Mouse (Mus musculus) lung, adult 2 months (tissue): ENCODE data around the gene Peli1. TPM values are rescaled to one million over a fixed set of nuclear protein-coding genes. Genes with fewer than 3 reads are reported as not detected.

Source experiments
- DNase-seq: peaks from one replicate; pipeline ENCODE4 v3.0.0; 2022
- H3K4me1 ChIP-seq: fragments of 200-500 bp; 2 replicates; pipeline ENCODE4 v1.6.1; 2011; ENCODE audit warnings: low read length; ENCODE audit not compliant: control insufficient read depth, insufficient read depth
- H3K4me3 ChIP-seq: fragments of 200-500 bp; replicated peaks from 2 replicates; pipeline ENCODE3; 2011; ENCODE audit warnings: low read depth, mild to moderate bottlenecking, control low read depth, low read length; ENCODE audit errors: extremely low read depth
- CTCF ChIP-seq: fragments of 200-500 bp; IDR thresholded peaks from 2 replicates; pipeline ENCODE4 v1.5.1; 2011; ENCODE audit warnings: mild to moderate bottlenecking, low read length, control low read depth; ENCODE audit not compliant: insufficient read depth
- POLR2A ChIP-seq: fragments of 200-500 bp; IDR thresholded peaks from 2 replicates; pipeline ENCODE4 v1.6.1; 2011; ENCODE audit warnings: low read depth, mild to moderate bottlenecking, control low read depth, low read length, borderline replicate concordance; ENCODE audit errors: extremely low read depth
- WGBS: fragments of 180-500 bp; shearing (Covaris S2); methylation state at CpG from one replicate; pipeline ENCODE4 v1.1.7; 2018; 5-methylcytosine and 5-hydroxymethylcytosine counted together
- polyA plus RNA-seq: library from polyadenylated mRNA; depleted of rRNA; stranded (reverse); fragments of >200 nt; gene quantifications from 2 replicates; pipeline ENCODE4 v1.2.3, GENCODE M21; 2012; rRNA removed

Gene Peli1
- polyA plus RNA-seq = 24.4 and 36.2 TPM in 2 replicates

- peaks cover 4% of the 10 kb centered on the region for H3K4me1 ChIP-seq
- under 1% methylated on average over 24 of the region's 24 CpGs for WGBS
- peak within 1 kb of the TSS; percentile 72 for H3K4me3 ChIP-seq
- TF ChIP-seq CTCF (no peak), POLR2A (peak; percentile 93)
- peak; percentile 94 for DNase-seq
Observed at GRCm38 (mm10) chr11:21091067-21091427, at the start of gene Peli1. Gene Peli1, plus strand, starts transcription at chr11:21091291.

- peaks cover 2% of the 10 kb centered on the region for H3K4me1 ChIP-seq
- WGBS = 90% methylated on average over 5 of the region's 5 CpGs
Observed at GRCm38 (mm10) chr11:21042590-21042989, 48.5 kb upstream of the Peli1 start.

GRCm38 (mm10) chr11:21046188-21046587 lies 44.9 kb upstream of the Peli1 start:
- no peak for DNase-seq
- Histone ChIP-seq H3K4me3 (no peak overlapping the region), H3K4me1 (no peaks in the 10 kb centered on the region)
- TF ChIP-seq CTCF = no peak
- whole genome bisulfite sequencing = 83% methylated on average over 2 of the region's 2 CpGs

More at GRCm38 (mm10) chr11:21042590-21042989, 48.5 kb upstream of the Peli1 start:
- DNase-seq = no peak
- no peak overlapping the region for H3K4me3 ChIP-seq
- TF ChIP-seq POLR2A = no peak
- no peak for TF ChIP-seq CTCF

- 64% methylated on average over 2 of the region's 2 CpGs for WGBS
- no peaks in the 10 kb centered on the region for H3K4me1 ChIP-seq
- no peak overlapping the region for H3K4me3 ChIP-seq
- no peak for TF ChIP-seq POLR2A
- DNase-seq = no peak
Observed at GRCm38 (mm10) chr11:21047921-21048320, 43.2 kb upstream of the Peli1 start.

- 72% methylated on average over 9 of the region's 9 CpGs for WGBS
Observed at GRCm38 (mm10) chr11:21051716-21052115, 39.4 kb upstream of the Peli1 start.

GRCm38 (mm10) chr11:21054587-21054986 lies 36.5 kb upstream of the Peli1 start:
- no peak overlapping the region for H3K4me3 ChIP-seq
- no peak for DNase-seq
- 0 out of 2 replicates have a peak, but pooled peaks cover under 1% of the 10 kb centered on the region for H3K4me1 ChIP-seq
- TF ChIP-seq CTCF = no peak
- no peak for TF ChIP-seq POLR2A

More at GRCm38 (mm10) chr11:21051716-21052115, 39.4 kb upstream of the Peli1 start:
- Histone ChIP-seq H3K4me3 (no peak overlapping the region), H3K4me1 (no peaks in the 10 kb centered on the region)
- no peak for DNase-seq
- TF ChIP-seq CTCF (no peak), POLR2A (no peak)

GRCm38 (mm10) chr11:21056109-21056850 lies 34.8 kb upstream of the Peli1 start:
- TF ChIP-seq CTCF (no peak), POLR2A (no peak)
- WGBS = 80% methylated on average over 13 of the region's 13 CpGs
- H3K4me1 ChIP-seq = 0 out of 2 replicates have a peak, but pooled peaks cover 2% of the 10 kb centered on the region
- no peak overlapping the region for H3K4me3 ChIP-seq
- DNase-seq = no peak

- Histone ChIP-seq H3K4me3 (no peak overlapping the region), H3K4me1 (peaks cover 6% of the 10 kb centered on the region; the same call in 1 of the 2 replicates)
- no peak for DNase-seq
- TF ChIP-seq CTCF = no peak
- no peak for TF ChIP-seq POLR2A
- WGBS = 62% methylated on average over 17 of the region's 17 CpGs
Observed at GRCm38 (mm10) chr11:21057511-21058414, 33.3 kb upstream of the Peli1 start.

GRCm38 (mm10) chr11:21058415-21058781 lies 32.7 kb upstream of the Peli1 start:
- peaks cover 6% of the 10 kb centered on the region; the same call in 1 of the 2 replicates for H3K4me1 ChIP-seq
- TF ChIP-seq POLR2A (no peak), CTCF (no peak)
- no peak for DNase-seq
- 71% methylated on average over 5 of the region's 5 CpGs for WGBS
- no peak overlapping the region for H3K4me3 ChIP-seq
